11 mouse cellular contexts compared by ENCODE assay signal in the genomic region with DNA sequence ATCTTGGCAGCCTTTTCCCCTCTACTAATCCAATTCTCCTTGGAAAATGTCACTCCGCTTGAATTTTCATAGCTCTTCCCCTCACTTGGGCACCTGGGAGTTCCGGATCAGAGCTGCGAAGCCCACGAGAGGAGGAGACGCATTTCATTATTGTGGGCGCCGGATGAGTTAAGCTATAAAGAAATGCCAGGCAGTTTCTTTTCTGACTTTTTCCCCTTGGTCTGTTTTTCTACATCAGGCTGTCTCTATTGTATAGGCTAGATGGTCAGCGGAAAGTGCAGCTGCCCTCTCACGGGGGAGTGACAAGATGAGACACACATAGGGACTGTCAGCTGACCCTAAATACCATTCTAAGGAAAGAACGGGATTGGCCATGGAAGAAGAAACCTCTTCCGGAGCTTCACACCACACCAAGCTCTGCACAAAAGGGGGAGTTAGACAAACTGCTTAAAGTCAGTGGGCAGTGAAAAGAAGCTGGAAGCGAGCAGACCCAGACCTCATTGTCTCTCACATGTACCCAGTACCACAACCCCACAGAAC.
DNase-seq lines count a peak whose midpoint lies in the region; ATAC-seq and TF ChIP-seq lines count a peak whose summit lies in the region.
"Had no signal": no experiment of that assay in that cellular context is flagged by ENCODE, and none has a peak within 500 bp of the region (broad histone marks: within the 10 kb centered on the region; RNA-seq: fewer than 3 reads in every experiment).

No protein-coding gene starts in this region.

- H3K4me1 ChIP-seq in hindbrain, postnatal 0 days (ENCODE audit: insufficient read depth, low read length) = no peaks in the 10 kb centered on the region
- H3K4me1 ChIP-seq in hindbrain, embryonic 14.5 days (replicated peaks; ENCODE audit: control insufficient read depth, insufficient read depth, low read length) = peaks cover 6% of the 10 kb centered on the region; the same call in 1 of the 2 replicates
- peaks cover 16% of the 10 kb centered on the region for H3K4me1 ChIP-seq in embryonic facial prominence, embryonic 15.5 days
- H3K4me1 ChIP-seq in liver, embryonic 14.5 days (replicated peaks; ENCODE audit: control insufficient read depth in 2 of 2, insufficient read depth in 2 of 2, low read length in 1 of 2) = peaks cover 0 to 12% of the 10 kb centered on the region in 2 experiments; a peak in 2 of 4 replicates
- H3K4me1 ChIP-seq: stomach, embryonic 15.5 days had no signal

- H3K4me2 ChIP-seq in hindbrain, postnatal 0 days (ENCODE audit: low read depth, low read length) = 0 out of 2 replicates have a peak overlapping the region, but pooled peaks have one; percentile 26
- no peak overlapping the region for H3K4me2 ChIP-seq in hindbrain, embryonic 14.5 days (replicated peaks)
- H3K4me2 ChIP-seq in embryonic facial prominence, embryonic 15.5 days (replicated peaks) = 0 out of 2 replicates have a peak overlapping the region, but pooled peaks have one; percentile 15
- H3K4me2 ChIP-seq in liver, embryonic 14.5 days (ENCODE audit: low read depth) = peak overlapping the region; percentile 36
- H3K4me2 ChIP-seq: stomach, embryonic 15.5 days had no signal

- H3K36me3 ChIP-seq in hindbrain, postnatal 0 days (ENCODE audit: insufficient read depth, low read length) = no peaks in the 10 kb centered on the region
- no peaks in the 10 kb centered on the region for H3K36me3 ChIP-seq in hindbrain, embryonic 14.5 days (replicated peaks; ENCODE audit: control insufficient read depth, insufficient read depth)
- no peaks in the 10 kb centered on the region for H3K36me3 ChIP-seq in embryonic facial prominence, embryonic 15.5 days
- H3K36me3 ChIP-seq in liver, embryonic 14.5 days (replicated peaks; ENCODE audit: control insufficient read depth, insufficient read depth, low read depth) = no peaks in the 10 kb centered on the region
- H3K36me3 ChIP-seq: stomach, embryonic 15.5 days had no signal

- H3K9me3 ChIP-seq in hindbrain, postnatal 0 days (ENCODE audit: low read length) = no peaks in the 10 kb centered on the region
- H3K9me3 ChIP-seq in hindbrain, embryonic 14.5 days (ENCODE audit: control insufficient read depth, low read length) = no peaks in the 10 kb centered on the region
- H3K9me3 ChIP-seq in embryonic facial prominence, embryonic 15.5 days (replicated peaks) = no peaks in the 10 kb centered on the region
- no peaks in the 10 kb centered on the region for H3K9me3 ChIP-seq in liver, embryonic 14.5 days (ENCODE audit: control insufficient read depth, low read length)
- H3K9me3 ChIP-seq: stomach, embryonic 15.5 days had no signal

- no peaks in the 10 kb centered on the region; the same call in 1 of the 2 replicates for H3K27me3 ChIP-seq in hindbrain, postnatal 0 days (ENCODE audit: insufficient read depth, low read length)
- no peaks in the 10 kb centered on the region for H3K27me3 ChIP-seq in hindbrain, embryonic 14.5 days (ENCODE audit: control insufficient read depth, insufficient read depth, low read length)
- H3K27me3 ChIP-seq in embryonic facial prominence, embryonic 15.5 days = no peaks in the 10 kb centered on the region
- H3K27me3 ChIP-seq in liver, embryonic 14.5 days (ENCODE audit: control insufficient read depth, insufficient read depth, low read length) = no peaks in the 10 kb centered on the region
- H3K27me3 ChIP-seq: stomach, embryonic 15.5 days had no signal

- WGBS in hindbrain, postnatal 0 days = 48% methylated on average over 12 of the region's 12 CpGs
- WGBS in hindbrain, embryonic 14.5 days = 47% methylated on average over 12 of the region's 12 CpGs
- 63% methylated on average over 12 of the region's 12 CpGs for WGBS in embryonic facial prominence, embryonic 15.5 days
- 30% methylated on average over 12 of the region's 12 CpGs for WGBS in liver, embryonic 14.5 days (ENCODE audit: insufficient replicate concordance)

- no peak overlapping the region for H3K27ac ChIP-seq in hindbrain, postnatal 0 days
- H3K27ac ChIP-seq in hindbrain, embryonic 14.5 days = no peak overlapping the region
- 0 out of 2 replicates have a peak overlapping the region, but pooled peaks have one; percentile 17 for H3K27ac ChIP-seq in embryonic facial prominence, embryonic 15.5 days (replicated peaks)
- H3K27ac ChIP-seq in liver, embryonic 14.5 days = no peak overlapping the region
- H3K27ac ChIP-seq: stomach, embryonic 15.5 days had no signal

- no peak for DNase-seq in hindbrain, postnatal 0 days (ENCODE audit: low spot score)
- DNase-seq in hindbrain, embryonic 14.5 days (ENCODE audit: low spot score) = no peak
- no peak for DNase-seq in liver, embryonic 14.5 days (ENCODE audit: low read depth in 3 of 3, low spot score in 3 of 3)
- DNase-seq in cerebellum, postnatal 25 days = no peak
- DNase-seq in layer of hippocampus, postnatal 25 days (ENCODE audit: extremely low spot score in 1 of 2, low spot score in 1 of 2) = no peak
- no peak for DNase-seq in layer of hippocampus, adult 9-10 months (ENCODE audit: low spot score)
- DNase-seq: cerebellum, postnatal 14 days had no signal

- TF ChIP-seq EP300 in liver, embryonic 14.5 days (IDR thresholded peaks at IDR 0.05; ENCODE audit: low read depth) = no peak

- no peak for ATAC-seq in hindbrain, postnatal 0 days
- no peak for ATAC-seq in hindbrain, embryonic 14.5 days (ENCODE audit: low FRiP score)
- peak; percentile 48 for ATAC-seq in CD4-positive, CD25-positive, alpha-beta regulatory T cell, adult 4 months
- no peak for ATAC-seq in embryonic facial prominence, embryonic 15.5 days (ENCODE audit: insufficient number of reproducible peaks, low FRiP score, low TSS enrichment, low read depth)
- ATAC-seq in liver, embryonic 14.5 days (ENCODE audit: insufficient read depth) = no peak
- ATAC-seq: lung, postnatal 0 days had no signal

- TF ChIP-seq CTCF in hindbrain, postnatal 0 days (IDR thresholded peaks at IDR 0.05; ENCODE audit: low read depth) = no peak
- TF ChIP-seq CTCF in liver, embryonic 14.5 days (IDR thresholded peaks at IDR 0.05; ENCODE audit: low read depth) = no peak

- H3K9ac ChIP-seq in hindbrain, postnatal 0 days (replicated peaks; ENCODE audit: low read length) = no peak overlapping the region
- no peak overlapping the region for H3K9ac ChIP-seq in hindbrain, embryonic 14.5 days
- no peak overlapping the region for H3K9ac ChIP-seq in embryonic facial prominence, embryonic 15.5 days
- no peak overlapping the region for H3K9ac ChIP-seq in liver, embryonic 14.5 days (replicated peaks)
- H3K9ac ChIP-seq: stomach, embryonic 15.5 days had no signal

- H3K4me3 ChIP-seq in hindbrain, postnatal 0 days (ENCODE audit: low read length) = no peak overlapping the region
- H3K4me3 ChIP-seq in hindbrain, embryonic 14.5 days (replicated peaks; ENCODE audit: low read length) = no peak overlapping the region
- H3K4me3 ChIP-seq in embryonic facial prominence, embryonic 15.5 days (replicated peaks) = no peak overlapping the region
- H3K4me3 ChIP-seq in liver, embryonic 14.5 days (ENCODE audit: insufficient read depth in 1 of 2, low read depth in 2 of 2, low read length in 2 of 2) = no peak overlapping the region
- H3K4me3 ChIP-seq: stomach, embryonic 15.5 days had no signal
